Mouse (Mus musculus) bone marrow macrophage, adult 2 months (primary cell): ENCODE results near the gene Chchd2.

Experiments
- CTCF ChIP-seq: IDR thresholded peaks from 2 replicates; pipeline ENCODE4 v1.5.1; 2012; ENCODE audit warnings: low read depth, mild to moderate bottlenecking, low read length, moderate library complexity
- POLR2A ChIP-seq: IDR thresholded peaks from 2 replicates; pipeline ENCODE4 v1.6.1; 2012; ENCODE audit warnings: mild to moderate bottlenecking, low read depth, low read length, borderline replicate concordance

DNA sequence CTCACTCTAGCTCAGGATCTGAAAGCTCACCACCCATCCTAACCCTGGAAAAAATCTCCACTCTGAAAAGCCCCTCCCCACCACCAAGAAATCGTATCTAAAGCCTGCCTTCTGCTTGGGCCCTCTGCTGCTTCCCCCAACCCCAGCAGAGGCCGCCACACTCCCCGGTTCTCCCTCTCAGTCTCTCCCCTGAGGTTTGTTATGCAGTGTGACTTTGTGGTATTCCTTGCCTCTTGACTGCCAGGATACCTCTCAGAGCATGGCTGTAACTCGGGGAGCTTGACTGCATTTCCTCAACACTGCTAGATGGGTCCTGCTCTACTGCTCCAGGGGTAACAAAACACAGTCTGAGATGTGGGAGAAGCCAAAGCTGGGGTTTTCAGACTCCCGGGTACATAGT, 32.1 kb downstream of the Chchd2 start:
- no peak for TF ChIP-seq POLR2A
- no peak for TF ChIP-seq CTCF
